Mouse (Mus musculus) ES-Bruce4 (cell line): ENCODE results near the gene Tspan9.

ENCODE experiments used
- CTCF ChIP-seq: IDR thresholded peaks from one replicate; pipeline ENCODE4 v1.8.1; 2011; ENCODE audit warnings: low read depth, low read length
- EP300 ChIP-seq: IDR thresholded peaks from 2 replicates; pipeline ENCODE4 v1.6.1; 2011; ENCODE audit warnings: low read depth, low read length; ENCODE audit not compliant: insufficient read depth
- POLR2A ChIP-seq: IDR thresholded peaks from one replicate; pipeline ENCODE4 v1.8.1; 2011; ENCODE audit warnings: low read length; ENCODE audit not compliant: insufficient read depth

GRCm38 (mm10) chr6:128093856-128094628, 49.4 kb downstream of the Tspan9 start:
- TF ChIP-seq CTCF, result no peak
- no peak for TF ChIP-seq POLR2A
- no peak for TF ChIP-seq EP300
